Mouse (Mus musculus) adrenal gland, adult 8-10 months (tissue): Measurements from ENCODE around the gene Klrb1a. TPM values are rescaled to one million over a fixed set of nuclear protein-coding genes. Genes with fewer than 3 reads are reported as not detected.

Experiments used
- DNase-seq: peaks from one replicate; pipeline ENCODE4 v3.0.0; 2022
- total RNA-seq, 4 experiments: library from RNA; stranded (reverse); gene quantifications; 2 replicates each; pipeline ENCODE4 v1.2.4; 2022

Klrb1a gene
- total RNA-seq, 4 experiments from 2014 or later, result not detected

- DNase-seq, result no peak
Observed at GRCm38 (mm10) chr6:128599555-128599954, 23.8 kb downstream of the Klrb1a start.

GRCm38 (mm10) chr6:128598256-128599047, 24.9 kb downstream of the Klrb1a start:
- DNase-seq, result no peak

- peak; percentile 25 for DNase-seq
Observed at GRCm38 (mm10) chr6:128597121-128597522, 26.2 kb downstream of the Klrb1a start.

GRCm38 (mm10) chr6:128594651-128595050, 28.7 kb downstream of the Klrb1a start:
- DNase-seq, result peak; percentile 10

GRCm38 (mm10) chr6:128589426-128589825, 33.9 kb downstream of the Klrb1a start:
- no peak for DNase-seq

GRCm38 (mm10) chr6:128587619-128588018, 35.7 kb downstream of the Klrb1a start:
- DNase-seq, result no peak

- DNase-seq, result no peak
Observed at GRCm38 (mm10) chr6:128585642-128586245, 37.6 kb downstream of the Klrb1a start.

GRCm38 (mm10) chr6:128584070-128584660, 39.2 kb downstream of the Klrb1a start:
- DNase-seq, result no peak

GRCm38 (mm10) chr6:128581508-128581907, 41.8 kb downstream of the Klrb1a start, which contains the start of gene A2ml1:
A2ml1 (minus strand) TSS chr6:128581608.
- no peak for DNase-seq

- DNase-seq, result no peak
Observed at GRCm38 (mm10) chr6:128577301-128577700, 46.0 kb downstream of the Klrb1a start.

GRCm38 (mm10) chr6:128566589-128566988, 56.7 kb downstream of the Klrb1a start:
- DNase-seq, result no peak

Other genes starting within 250 kb of the Klrb1a start
- not detected for gene Tex52, start 248.1 kb downstream of the Klrb1a start, total RNA-seq
- gene Gm44596, start 248.0 kb downstream of the Klrb1a start, total RNA-seq, result not detected
- gene Nrip2, start 224.2 kb downstream of the Klrb1a start, total RNA-seq, result 1 to 10 TPM; 2.5 to 3.0 (median 2.8) TPM
- 10 to 100 TPM; 27.1 to 38.6 (median 34.9) TPM for gene Itfg2, start 198.6 kb downstream of the Klrb1a start, total RNA-seq
- 100 to 1,000 TPM; 186 to 394 (median 267) TPM for gene Fkbp4, start 184.9 kb downstream of the Klrb1a start, total RNA-seq
- 1 to 10 TPM in 1 of 4 experiments, under 1 TPM in 2, not detected in 1; 0.14 to 1.8 (median 0.73) TPM for gene Pzp, start 96.8 kb downstream of the Klrb1a start, total RNA-seq
- gene A2ml1, start 41.9 kb downstream of the Klrb1a start, total RNA-seq, result not detected
- 1 to 10 TPM in 3 of 4 experiments, under 1 TPM in 1; 0.67 to 3.1 (median 2.1) TPM for gene Clec2h, start 38.9 kb upstream of the Klrb1a start, total RNA-seq
- not detected for gene Klrb1, start 99.5 kb upstream of the Klrb1a start, total RNA-seq
- 1 to 10 TPM in 1 of 4 experiments, under 1 TPM in 3; 0.22 to 1.0 (median 0.56) TPM for gene Klrb1c, start 165.7 kb upstream of the Klrb1a start, total RNA-seq
- gene Gm44511, start 202.8 kb upstream of the Klrb1a start, total RNA-seq, result under 1 TPM in 1 of 4 experiments, not detected in 3; 0.54 TPM
- gene Klrb1b, start 202.8 kb upstream of the Klrb1a start, total RNA-seq, result under 1 TPM in 2 of 4 experiments, not detected in 2; 0.17 to 0.31 TPM